Mouse (Mus musculus): ENCODE data around the gene Fam178b.

The Fam178b gene

DNA sequence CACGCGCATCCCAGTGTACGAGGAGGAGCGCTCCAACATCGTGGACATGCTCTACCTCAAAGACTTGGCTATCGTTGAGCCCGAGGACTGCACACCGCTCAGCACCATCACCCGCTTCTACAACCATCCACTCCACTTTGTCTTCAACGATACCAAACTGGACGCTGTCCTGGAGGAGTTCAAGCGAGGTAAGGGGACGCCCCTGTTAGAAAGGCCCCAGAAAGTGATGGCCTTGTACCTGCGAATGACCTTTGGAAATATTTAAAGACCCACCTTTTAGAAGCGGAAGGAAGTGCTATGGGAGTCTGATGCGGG is 170.1 kb downstream of the Fam178b start:
- DNase-seq (ENCODE audit: low read depth, low spot score) = no peak
- no peaks in the 10 kb centered on the region for H3K27me3 ChIP-seq (ENCODE audit: control insufficient read depth, insufficient read depth, low read length, poor library complexity, severe bottlenecking)
- peaks cover 3% of the 10 kb centered on the region; the same call in 1 of the 2 replicates for H3K36me3 ChIP-seq (ENCODE audit: control insufficient read depth, insufficient read depth, low read length, poor library complexity, severe bottlenecking)
